Mouse (Mus musculus) forebrain, embryonic 15.5 days (tissue): ENCODE results near the gene Itpr2. TPM values are rescaled to one million over a fixed set of nuclear protein-coding genes. Genes with fewer than 3 reads are reported as not detected.

Experiments
- ATAC-seq: fragments of 200-750 bp; cut with Nextera tagmentation; replicated peaks from 2 replicates; pipeline ENCODE4 v1.8.0; 2017; ENCODE audit warnings: mild to moderate bottlenecking, moderate TSS enrichment, moderate library complexity
- H3K27ac ChIP-seq: fragments of 300-500 bp; sonication (generic); replicated peaks from 2 replicates; pipeline ENCODE4 v1.5.1; 2015; ENCODE audit warnings: mild to moderate bottlenecking, inconsistent platforms
- H3K27me3 ChIP-seq: fragments of 300-500 bp; sonication (generic); 2 replicates; pipeline ENCODE4 v1.6.1; 2015; ENCODE audit warnings: inconsistent platforms
- H3K36me3 ChIP-seq: fragments of 300-500 bp; sonication (generic); 2 replicates; pipeline ENCODE4 v1.6.1; 2015; ENCODE audit warnings: mild to moderate bottlenecking, inconsistent platforms
- H3K4me1 ChIP-seq: fragments of 300-500 bp; sonication (generic); 2 replicates; pipeline ENCODE4 v1.6.1; 2015; ENCODE audit warnings: inconsistent platforms
- H3K4me2 ChIP-seq: fragments of 300-500 bp; sonication (generic); replicated peaks from 2 replicates; pipeline ENCODE4 v1.6.1; 2015; ENCODE audit warnings: mild to moderate bottlenecking, inconsistent platforms
- H3K4me3 ChIP-seq: fragments of 300-500 bp; sonication (generic); 2 replicates; pipeline ENCODE4 v1.5.1; 2015; ENCODE audit warnings: mild to moderate bottlenecking, inconsistent platforms
- H3K9ac ChIP-seq: fragments of 300-500 bp; sonication (generic); replicated peaks from 2 replicates; pipeline ENCODE4 v1.6.1; 2015; ENCODE audit warnings: mild to moderate bottlenecking, inconsistent platforms
- H3K9me3 ChIP-seq: fragments of 300-500 bp; sonication (generic); 2 replicates; pipeline ENCODE4 v1.6.1; 2016; ENCODE audit warnings: inconsistent platforms
- WGBS: fragments of 180-500 bp; shearing (Covaris S2); methylation state at CpG from one replicate; pipeline ENCODE4 v1.1.7; 2015; ENCODE audit warnings: mixed read lengths; 5-methylcytosine and 5-hydroxymethylcytosine counted together
- polyA plus RNA-seq: library from polyadenylated mRNA; unstranded; fragments of >200 nt; fragmentation: Nextera tagmentation; extraction: Ambion mirVana; gene quantifications from 2 replicates; pipeline ENCODE4 v1.2.1, GENCODE M21; 2015

Gene Itpr2
- polyA plus RNA-seq, 1 experiment from 2014 or later = 5.1 TPM

DNA sequence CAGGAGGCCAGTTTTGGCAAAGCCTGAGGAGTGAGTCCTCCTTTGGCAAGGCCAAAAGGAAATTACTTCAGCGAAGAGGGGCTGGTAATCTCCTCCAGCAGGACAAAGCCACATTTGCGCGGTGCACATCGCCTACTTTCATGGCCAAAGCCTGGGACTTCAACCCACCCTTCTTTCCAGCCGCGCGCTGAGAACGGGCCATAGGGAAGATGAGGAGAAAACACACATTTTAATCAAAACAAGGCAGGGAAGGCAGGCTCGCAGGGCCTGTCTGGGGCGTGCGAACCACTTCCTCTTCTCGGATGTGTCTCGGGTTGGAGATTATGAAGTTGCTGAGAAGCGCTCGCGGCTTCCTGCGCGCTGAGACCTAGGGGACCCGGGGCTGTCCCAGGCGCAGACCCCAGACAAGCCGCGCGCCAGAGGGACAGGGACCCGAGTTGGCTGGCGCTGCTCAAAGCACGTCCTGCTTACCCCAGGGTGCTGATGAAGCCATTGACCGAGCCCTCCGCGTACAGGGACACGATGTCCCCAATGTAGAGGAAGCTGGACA lies 632 bp downstream of the Itpr2 start:
- Histone ChIP-seq H3K9me3 (no peaks in the 10 kb centered on the region), H3K4me3 (peak overlapping the region; percentile 61), H3K27ac (peak overlapping the region; percentile 31; the same call in 1 of the 2 replicates), H3K27me3 (peaks cover 20% of the 10 kb centered on the region), H3K9ac (peak overlapping the region; percentile 32), H3K36me3 (no peaks in the 10 kb centered on the region), H3K4me1 (peaks cover 20% of the 10 kb centered on the region), H3K4me2 (peak overlapping the region; percentile 99)
- ATAC-seq = peak; percentile 15; the same call in 1 of the 2 replicates
- 2% methylated on average over 30 of the region's 30 CpGs for WGBS

- Histone ChIP-seq H3K9ac (no peak overlapping the region), H3K4me3 (peak overlapping the region; percentile 61; the same call in 1 of the 2 replicates), H3K4me1 (peaks cover 20% of the 10 kb centered on the region), H3K27ac (no peak overlapping the region), H3K4me2 (no peak overlapping the region), H3K27me3 (peaks cover 20% of the 10 kb centered on the region), H3K9me3 (no peaks in the 10 kb centered on the region), H3K36me3 (no peaks in the 10 kb centered on the region)
- no peak for ATAC-seq
- 78% methylated on average over 5 of the region's 5 CpGs for WGBS
Measured at GRCm38 (mm10) chr6:146500771-146501170, 1.3 kb downstream of the Itpr2 start.

DNA sequence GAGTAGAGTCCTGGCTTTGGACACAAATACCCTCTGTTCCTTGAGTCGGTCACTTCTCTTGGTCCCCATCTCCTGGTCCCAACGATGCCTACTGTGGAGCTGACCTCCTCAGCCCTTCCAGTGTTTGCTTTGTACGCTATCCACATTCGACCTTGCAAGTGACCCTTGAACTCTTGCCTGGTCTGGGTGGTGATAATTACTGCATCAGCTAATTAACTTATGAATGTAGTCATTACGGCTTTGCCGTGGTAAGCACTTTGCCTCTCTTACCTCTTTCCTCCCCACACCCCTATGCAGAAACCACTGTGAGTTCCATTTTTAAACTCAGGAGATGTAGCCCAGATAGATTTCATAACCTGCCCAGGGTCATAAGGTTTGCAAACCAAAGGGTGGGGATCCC lies 1.8 kb downstream of the Itpr2 start:
- H3K27ac ChIP-seq = no peak overlapping the region
- H3K36me3 ChIP-seq = no peaks in the 10 kb centered on the region
- no peak overlapping the region for H3K4me2 ChIP-seq
- H3K4me3 ChIP-seq = no peak overlapping the region
- no peak overlapping the region for H3K9ac ChIP-seq
- H3K9me3 ChIP-seq = no peaks in the 10 kb centered on the region
- WGBS = 74% methylated on average over 6 of the region's 6 CpGs
- H3K4me1 ChIP-seq = peaks cover 20% of the 10 kb centered on the region
- H3K27me3 ChIP-seq = peaks cover 20% of the 10 kb centered on the region
- no peak for ATAC-seq

DNA sequence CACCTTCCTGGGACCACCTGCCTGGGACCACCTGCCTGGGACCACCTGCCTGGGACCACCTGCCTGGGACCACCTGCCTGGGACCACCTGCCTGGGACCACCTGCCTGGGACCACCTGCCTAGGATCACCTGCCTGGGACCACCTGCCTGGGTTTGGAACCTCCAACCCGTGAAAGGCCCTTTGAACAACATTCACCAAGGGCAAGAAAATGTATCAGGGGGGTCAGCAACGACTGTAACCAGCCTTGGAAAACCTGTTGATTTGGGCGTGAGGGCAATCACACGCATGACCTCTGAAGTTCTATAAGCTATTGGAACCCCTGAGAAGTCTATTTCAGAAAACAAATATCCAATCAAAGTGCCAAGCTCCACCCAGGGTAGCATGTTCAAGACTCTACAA lies 2.5 kb downstream of the Itpr2 start:
- no peak for ATAC-seq
- WGBS = 82% methylated on average over 4 of the region's 4 CpGs
- peaks cover 20% of the 10 kb centered on the region for H3K27me3 ChIP-seq

GRCm38 (mm10) chr6:146498416-146498815 lies 3.6 kb downstream of the Itpr2 start:
- Histone ChIP-seq H3K36me3 (no peaks in the 10 kb centered on the region), H3K27ac (no peak overlapping the region), H3K4me3 (no peak overlapping the region), H3K9me3 (no peaks in the 10 kb centered on the region), H3K4me1 (peaks cover 20% of the 10 kb centered on the region), H3K27me3 (peaks cover 11% of the 10 kb centered on the region; the same call in 1 of the 2 replicates), H3K4me2 (no peak overlapping the region), H3K9ac (no peak overlapping the region)
- WGBS = 83% methylated on average over 3 of the region's 3 CpGs
- ATAC-seq = no peak

More for the DNA sequence above, 2.5 kb downstream of the Itpr2 start:
- Histone ChIP-seq H3K4me3 (no peak overlapping the region), H3K9ac (no peak overlapping the region), H3K4me2 (no peak overlapping the region), H3K4me1 (peaks cover 20% of the 10 kb centered on the region), H3K36me3 (no peaks in the 10 kb centered on the region), H3K9me3 (no peaks in the 10 kb centered on the region), H3K27ac (no peak overlapping the region)

- H3K9ac ChIP-seq = no peak overlapping the region
- no peak overlapping the region for H3K27ac ChIP-seq
- ATAC-seq = no peak
- H3K27me3 ChIP-seq = 0 out of 2 replicates have a peak, but pooled peaks cover 7% of the 10 kb centered on the region
- no peak overlapping the region for H3K4me3 ChIP-seq
- no peaks in the 10 kb centered on the region for H3K36me3 ChIP-seq
- H3K4me1 ChIP-seq = peaks cover 16% of the 10 kb centered on the region
- WGBS = 69% methylated on average over 4 of the region's 4 CpGs
- H3K9me3 ChIP-seq = no peaks in the 10 kb centered on the region
- H3K4me2 ChIP-seq = no peak overlapping the region
Measured at GRCm38 (mm10) chr6:146497866-146498265, 4.2 kb downstream of the Itpr2 start.

GRCm38 (mm10) chr6:146497435-146497834 lies 4.6 kb downstream of the Itpr2 start:
- no peaks in the 10 kb centered on the region for H3K36me3 ChIP-seq
- H3K27me3 ChIP-seq = 0 out of 2 replicates have a peak, but pooled peaks cover 7% of the 10 kb centered on the region
- WGBS = 80% methylated on average over 3 of the region's 3 CpGs
- H3K27ac ChIP-seq = no peak overlapping the region
- no peak for ATAC-seq
- peaks cover 12% of the 10 kb centered on the region for H3K4me1 ChIP-seq
- H3K4me3 ChIP-seq = no peak overlapping the region
- no peak overlapping the region for H3K4me2 ChIP-seq
- no peaks in the 10 kb centered on the region for H3K9me3 ChIP-seq
- no peak overlapping the region for H3K9ac ChIP-seq

DNA sequence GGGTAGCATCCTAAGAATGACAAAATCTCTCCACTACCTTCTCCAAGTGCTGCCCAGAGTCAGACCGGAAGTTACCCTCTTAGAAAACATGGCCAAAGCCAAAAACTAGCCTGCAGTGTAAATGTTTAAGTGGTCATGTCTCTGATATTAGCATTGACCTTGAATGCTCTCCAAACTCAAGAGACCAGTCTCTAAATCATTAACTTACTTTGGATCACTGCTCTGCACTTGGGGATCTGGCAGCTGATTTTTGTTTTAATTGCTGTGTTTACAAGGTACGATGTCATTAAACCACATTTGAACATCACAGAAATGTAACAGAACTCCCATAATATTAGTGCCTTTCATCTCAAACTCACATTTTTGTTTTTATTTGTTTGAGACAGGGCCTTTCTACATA lies 10.3 kb downstream of the Itpr2 start:
- Histone ChIP-seq H3K27me3 (no peaks in the 10 kb centered on the region), H3K4me3 (no peak overlapping the region), H3K36me3 (no peaks in the 10 kb centered on the region), H3K9me3 (no peaks in the 10 kb centered on the region), H3K9ac (no peak overlapping the region), H3K4me1 (no peaks in the 10 kb centered on the region), H3K27ac (no peak overlapping the region), H3K4me2 (no peak overlapping the region)
- ATAC-seq = no peak
- 88% methylated on average over 2 of the region's 2 CpGs for WGBS

GRCm38 (mm10) chr6:146490416-146490960 lies 11.5 kb downstream of the Itpr2 start:
- Histone ChIP-seq H3K27me3 (no peaks in the 10 kb centered on the region), H3K4me3 (no peak overlapping the region), H3K9ac (no peak overlapping the region), H3K4me2 (no peak overlapping the region), H3K9me3 (no peaks in the 10 kb centered on the region), H3K27ac (no peak overlapping the region), H3K4me1 (no peaks in the 10 kb centered on the region), H3K36me3 (no peaks in the 10 kb centered on the region)
- WGBS = 80% methylated on average over 9 of the region's 9 CpGs
- no peak for ATAC-seq

DNA sequence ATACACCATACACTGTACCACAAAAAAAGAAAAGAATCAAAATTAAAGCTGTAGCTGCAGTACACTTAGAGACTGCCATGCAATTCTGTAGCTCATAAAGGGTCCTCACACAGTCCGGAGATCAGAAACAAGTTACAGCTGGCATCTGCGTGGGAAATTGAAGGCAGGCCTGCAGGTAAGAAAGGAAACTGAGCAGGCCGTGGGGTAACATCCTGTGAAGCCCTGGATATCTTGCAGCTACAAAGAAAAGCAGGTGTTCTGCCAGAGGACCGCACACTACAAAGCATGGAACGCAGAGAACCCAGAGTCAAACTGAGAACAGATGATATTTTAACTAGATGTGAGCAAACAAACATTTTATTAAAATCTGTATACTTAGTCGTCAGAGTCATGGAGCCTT lies 12.2 kb downstream of the Itpr2 start:
- Histone ChIP-seq H3K9ac (no peak overlapping the region), H3K27me3 (no peaks in the 10 kb centered on the region), H3K4me2 (no peak overlapping the region), H3K27ac (no peak overlapping the region), H3K9me3 (no peaks in the 10 kb centered on the region), H3K36me3 (no peaks in the 10 kb centered on the region), H3K4me1 (no peaks in the 10 kb centered on the region), H3K4me3 (no peak overlapping the region)
- WGBS = 88% methylated on average over 6 of the region's 6 CpGs
- ATAC-seq = no peak

GRCm38 (mm10) chr6:146488749-146489148 lies 13.3 kb downstream of the Itpr2 start:
- Histone ChIP-seq H3K36me3 (no peaks in the 10 kb centered on the region), H3K4me1 (no peaks in the 10 kb centered on the region), H3K9me3 (no peaks in the 10 kb centered on the region), H3K4me2 (no peak overlapping the region), H3K4me3 (no peak overlapping the region), H3K27ac (no peak overlapping the region), H3K9ac (no peak overlapping the region), H3K27me3 (no peaks in the 10 kb centered on the region)
- no peak for ATAC-seq
- 81% methylated on average over 3 of the region's 3 CpGs for WGBS

DNA sequence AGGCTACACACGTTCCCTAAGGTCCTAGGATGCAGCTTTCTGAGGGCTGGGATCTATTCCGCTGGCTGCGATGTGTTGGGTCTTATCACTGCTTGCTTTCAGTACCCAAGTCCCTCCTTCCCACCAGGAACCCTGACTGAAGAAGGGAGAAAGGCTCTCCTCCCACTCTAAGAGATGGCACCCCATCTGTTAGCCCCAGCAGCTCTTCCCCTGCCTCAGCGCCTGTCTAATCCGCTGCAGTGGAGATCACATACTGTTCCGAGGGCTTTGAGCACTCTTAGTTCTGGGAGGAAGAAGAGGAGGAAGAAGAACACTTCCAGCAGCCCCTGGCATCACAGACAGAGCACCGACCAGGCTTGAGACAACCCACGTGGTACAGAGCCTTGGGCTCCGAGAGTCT lies 14.9 kb downstream of the Itpr2 start:
- Histone ChIP-seq H3K27ac (no peak overlapping the region), H3K4me2 (no peak overlapping the region), H3K36me3 (no peaks in the 10 kb centered on the region), H3K9me3 (no peaks in the 10 kb centered on the region), H3K4me1 (no peaks in the 10 kb centered on the region), H3K9ac (no peak overlapping the region), H3K4me3 (no peak overlapping the region), H3K27me3 (no peaks in the 10 kb centered on the region)
- no peak for ATAC-seq
- 84% methylated on average over 9 of the region's 9 CpGs for WGBS

DNA sequence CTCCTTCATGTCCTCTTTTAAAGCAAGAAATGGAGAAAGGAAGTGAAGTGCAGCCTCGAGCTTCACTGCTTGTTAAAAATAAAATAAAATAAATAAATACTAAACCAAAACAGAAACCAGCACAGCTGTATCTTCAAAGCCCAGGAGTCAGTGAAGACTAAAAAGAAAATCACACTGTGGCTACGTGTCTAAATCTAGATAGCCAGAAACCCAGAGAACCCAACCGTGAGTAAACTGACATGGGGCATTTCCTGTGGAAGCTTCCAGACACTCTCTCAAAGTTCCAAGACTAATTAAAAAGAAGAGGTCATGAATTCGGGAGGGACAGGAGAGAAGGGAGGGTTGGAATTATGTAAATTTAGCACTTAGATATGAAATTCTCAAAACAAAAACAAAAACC lies 15.9 kb downstream of the Itpr2 start:
- no peak for ATAC-seq
- Histone ChIP-seq H3K36me3 (no peaks in the 10 kb centered on the region), H3K4me1 (no peaks in the 10 kb centered on the region), H3K4me2 (no peak overlapping the region), H3K27ac (no peak overlapping the region), H3K4me3 (no peak overlapping the region), H3K27me3 (no peaks in the 10 kb centered on the region), H3K9me3 (no peaks in the 10 kb centered on the region), H3K9ac (no peak overlapping the region)
- WGBS = 76% methylated on average over 4 of the region's 4 CpGs
